Mouse (Mus musculus): ENCODE results near the gene Gm11985. TPM values are rescaled to one million over a fixed set of nuclear protein-coding genes. Genes with fewer than 3 reads are reported as not detected.
A peak's percentile ranks its signal among the peaks of the same experiment; 100 is the strongest.

Gm11985 gene
- polyA plus RNA-seq, 1 experiment from 2014 or later, result not detected

- Histone ChIP-seq H3K9ac (ENCODE audit: low read length) (no peak overlapping the region), H3K4me3 (ENCODE audit: low read depth, low read length) (no peak overlapping the region), H3K27ac (replicated peaks) (no peak overlapping the region), H3K4me2 (replicated peaks; ENCODE audit: low read depth) (no peak overlapping the region), H3K4me1 (replicated peaks; ENCODE audit: control insufficient read depth, insufficient read depth) (no peaks in the 10 kb centered on the region), H3K36me3 (ENCODE audit: control insufficient read depth, insufficient read depth, low read length) (no peaks in the 10 kb centered on the region), H3K9me3 (ENCODE audit: control insufficient read depth, low read length) (no peaks in the 10 kb centered on the region), H3K27me3 (ENCODE audit: control insufficient read depth, insufficient read depth, low read length) (no peaks in the 10 kb centered on the region)
- 46% methylated on average over 14 of the region's 14 CpGs for WGBS
- peak; percentile 91 for TF ChIP-seq CTCF (IDR thresholded peaks at IDR 0.05; ENCODE audit: low read depth)
- TF ChIP-seq EP300 (optimal IDR thresholded peaks at IDR 0.05), result no peak
- ATAC-seq (ENCODE audit: low FRiP score, low TSS enrichment), result no peak
- peak; percentile 35 for DNase-seq (ENCODE audit: low spot score)
These were observed 11.5 kb upstream of the Gm11985 start for GRCm38 (mm10) chr11:7199736-7200392.

- Histone ChIP-seq H3K9me3 (ENCODE audit: control insufficient read depth, low read length) (no peaks in the 10 kb centered on the region), H3K4me2 (replicated peaks; ENCODE audit: low read depth) (no peak overlapping the region), H3K4me3 (ENCODE audit: low read depth, low read length) (no peak overlapping the region), H3K27ac (replicated peaks) (no peak overlapping the region), H3K27me3 (ENCODE audit: control insufficient read depth, insufficient read depth, low read length) (no peaks in the 10 kb centered on the region), H3K9ac (ENCODE audit: low read length) (no peak overlapping the region), H3K4me1 (replicated peaks; ENCODE audit: control insufficient read depth, insufficient read depth) (no peaks in the 10 kb centered on the region), H3K36me3 (ENCODE audit: control insufficient read depth, insufficient read depth, low read length) (no peaks in the 10 kb centered on the region)
- TF ChIP-seq CTCF (IDR thresholded peaks at IDR 0.05; ENCODE audit: low read depth) (no peak), EP300 (optimal IDR thresholded peaks at IDR 0.05) (no peak)
- DNase-seq (ENCODE audit: low spot score) (no peak), ATAC-seq (ENCODE audit: low FRiP score, low TSS enrichment) (no peak)
- 62% methylated on average over 10 of the region's 10 CpGs for WGBS
These were observed 10.3 kb upstream of the Gm11985 start for GRCm38 (mm10) chr11:7198481-7199256.

- no peaks in the 10 kb centered on the region for H3K4me1 ChIP-seq (replicated peaks; ENCODE audit: control insufficient read depth, insufficient read depth)
- 82% methylated on average over 19 of the region's 19 CpGs for WGBS
- TF ChIP-seq EP300 (optimal IDR thresholded peaks at IDR 0.05), result no peak
- TF ChIP-seq CTCF (IDR thresholded peaks at IDR 0.05; ENCODE audit: low read depth), result no peak
- no peak overlapping the region for H3K9ac ChIP-seq (ENCODE audit: low read length)
- H3K9me3 ChIP-seq (ENCODE audit: control insufficient read depth, low read length), result no peaks in the 10 kb centered on the region
- H3K4me2 ChIP-seq (replicated peaks; ENCODE audit: low read depth), result no peak overlapping the region
- ATAC-seq (ENCODE audit: low FRiP score, low TSS enrichment) (no peak), DNase-seq (ENCODE audit: low spot score) (no peak)
- H3K27me3 ChIP-seq (ENCODE audit: control insufficient read depth, insufficient read depth, low read length), result no peaks in the 10 kb centered on the region
- H3K36me3 ChIP-seq (ENCODE audit: control insufficient read depth, insufficient read depth, low read length), result no peaks in the 10 kb centered on the region
- H3K4me3 ChIP-seq (ENCODE audit: low read depth, low read length), result no peak overlapping the region
- H3K27ac ChIP-seq (replicated peaks), result no peak overlapping the region
These were observed 9.6 kb upstream of the Gm11985 start for GRCm38 (mm10) chr11:7198006-7198405.

- no peak within 1 kb of the TSS for H3K4me2 ChIP-seq (replicated peaks; ENCODE audit: low read depth)
- H3K4me3 ChIP-seq (ENCODE audit: low read depth, low read length), result no peak within 1 kb of the TSS
- TF ChIP-seq EP300 (optimal IDR thresholded peaks at IDR 0.05), result no peak
- TF ChIP-seq CTCF (IDR thresholded peaks at IDR 0.05; ENCODE audit: low read depth), result no peak
- H3K36me3 ChIP-seq (ENCODE audit: control insufficient read depth, insufficient read depth, low read length), result no peaks in the 10 kb centered on the region
- DNase-seq (ENCODE audit: low spot score) (peak; percentile 40), ATAC-seq (ENCODE audit: low FRiP score, low TSS enrichment) (peak; percentile 59)
- no peaks in the 10 kb centered on the region for H3K4me1 ChIP-seq (replicated peaks; ENCODE audit: control insufficient read depth, insufficient read depth)
- H3K27me3 ChIP-seq (ENCODE audit: control insufficient read depth, insufficient read depth, low read length), result no peaks in the 10 kb centered on the region
- WGBS, result 53% methylated on average over 12 of the region's 12 CpGs
- H3K9me3 ChIP-seq (ENCODE audit: control insufficient read depth, low read length), result no peaks in the 10 kb centered on the region
- H3K9ac ChIP-seq (ENCODE audit: low read length), result no peak within 1 kb of the TSS
- no peak within 1 kb of the TSS for H3K27ac ChIP-seq (replicated peaks)
These were observed 9.1 kb upstream of the Gm11985 start, which contains the start of gene Igfbp1 for GRCm38 (mm10) chr11:7197491-7197941. Gene Igfbp1, plus strand, starts transcription at chr11:7197782.

- H3K9me3 ChIP-seq (ENCODE audit: control insufficient read depth, low read length), result no peaks in the 10 kb centered on the region
- no peak overlapping the region for H3K4me2 ChIP-seq (replicated peaks; ENCODE audit: low read depth)
- no peak overlapping the region for H3K4me3 ChIP-seq (ENCODE audit: low read depth, low read length)
- H3K27me3 ChIP-seq (ENCODE audit: control insufficient read depth, insufficient read depth, low read length), result no peaks in the 10 kb centered on the region
- no peak for DNase-seq (ENCODE audit: low spot score)
- no peak for TF ChIP-seq CTCF (IDR thresholded peaks at IDR 0.05; ENCODE audit: low read depth)
- no peak for TF ChIP-seq EP300 (optimal IDR thresholded peaks at IDR 0.05)
- no peak overlapping the region for H3K9ac ChIP-seq (ENCODE audit: low read length)
- 78% methylated on average over 4 of the region's 4 CpGs for WGBS
- no peak for ATAC-seq (ENCODE audit: low FRiP score, low TSS enrichment)
- H3K27ac ChIP-seq (replicated peaks), result no peak overlapping the region
- no peaks in the 10 kb centered on the region for H3K36me3 ChIP-seq (ENCODE audit: control insufficient read depth, insufficient read depth, low read length)
- no peaks in the 10 kb centered on the region for H3K4me1 ChIP-seq (replicated peaks; ENCODE audit: control insufficient read depth, insufficient read depth)
These were observed 6.9 kb upstream of the Gm11985 start for GRCm38 (mm10) chr11:7195312-7195685.
